Mouse (Mus musculus) thymus, postnatal 36 days (tissue): Measurements from ENCODE around the gene Rdh16f1.
"Not testable (repeated sequence)": the region's sequence is repeated elsewhere in the genome, so short reads cannot be mapped to it uniquely, and the experiment has no call there.

Experiments
- DNase-seq, 2 experiments: peaks; one replicate each; pipeline ENCODE4 v3.0.0; 2022; ENCODE audit warnings: mixed read lengths in 2 of 2

Rdh16f1 gene

GRCm38 (mm10) chr10:127750136-127750777 is 9.3 kb upstream of the Rdh16f1 start:
- DNase-seq: no peak

GRCm38 (mm10) chr10:127751548-127751947 is 8.0 kb upstream of the Rdh16f1 start, which contains the start of gene Gpr182:
Gene Gpr182 (minus strand): TSS chr10:127751732.
- DNase-seq: no peak

- no peak for DNase-seq
Observed at GRCm38 (mm10) chr10:127754566-127755166, 4.9 kb upstream of the Rdh16f1 start.

- DNase-seq: no peak
Observed at GRCm38 (mm10) chr10:127755246-127755645, 4.3 kb upstream of the Rdh16f1 start.

- no peak for DNase-seq
Observed at GRCm38 (mm10) chr10:127755770-127756468, 3.7 kb upstream of the Rdh16f1 start.

- not testable (repeated sequence) for DNase-seq
Observed at GRCm38 (mm10) chr10:127762926-127763325, 3.3 kb downstream of the Rdh16f1 start.

- no peak for DNase-seq
Observed at GRCm38 (mm10) chr10:127763914-127764680, 4.5 kb downstream of the Rdh16f1 start.

- DNase-seq: no peak
Observed at GRCm38 (mm10) chr10:127766564-127766963, 7.0 kb downstream of the Rdh16f1 start.

- DNase-seq: no peak
Observed at GRCm38 (mm10) chr10:127776011-127776410, 16.4 kb downstream of the Rdh16f1 start, which contains the start of gene Rdh9. Gene Rdh9 (plus strand): TSS chr10:127776386.

GRCm38 (mm10) chr10:127782321-127782720 is 22.7 kb downstream of the Rdh16f1 start:
- DNase-seq: not testable (repeated sequence)

GRCm38 (mm10) chr10:127785411-127785810 is 25.8 kb downstream of the Rdh16f1 start:
- DNase-seq: not testable (repeated sequence)

- DNase-seq: no peak
Observed at GRCm38 (mm10) chr10:127799295-127799694, 39.7 kb downstream of the Rdh16f1 start.

GRCm38 (mm10) chr10:127800891-127801290 is 41.3 kb downstream of the Rdh16f1 start, which contains the start of gene Rdh16:
Gene Rdh16 (plus strand): TSS chr10:127801152.
- DNase-seq: no peak

- DNase-seq: no peak
Observed at GRCm38 (mm10) chr10:127801612-127802011, 42.0 kb downstream of the Rdh16f1 start.

GRCm38 (mm10) chr10:127802236-127802635 is 42.6 kb downstream of the Rdh16f1 start:
- DNase-seq: no peak

- DNase-seq: no peak
Observed at GRCm38 (mm10) chr10:127804416-127804815, 44.8 kb downstream of the Rdh16f1 start.

- DNase-seq: no peak
Observed at GRCm38 (mm10) chr10:127815888-127816287, 56.3 kb downstream of the Rdh16f1 start.

GRCm38 (mm10) chr10:127817268-127817910 is 57.8 kb downstream of the Rdh16f1 start:
- not testable (repeated sequence) for DNase-seq

- not testable (repeated sequence) for DNase-seq
Observed at GRCm38 (mm10) chr10:127821806-127822205, 62.2 kb downstream of the Rdh16f1 start.

- no peak for DNase-seq
Observed at GRCm38 (mm10) chr10:127825386-127825785, 65.8 kb downstream of the Rdh16f1 start.

GRCm38 (mm10) chr10:127829121-127829520 is 69.5 kb downstream of the Rdh16f1 start:
- DNase-seq: no peak

- DNase-seq: not testable (repeated sequence)
Observed at GRCm38 (mm10) chr10:127834186-127834585, 74.6 kb downstream of the Rdh16f1 start.
